Mouse (Mus musculus): ENCODE data around the gene Lrp2. TPM values are rescaled to one million over a fixed set of nuclear protein-coding genes. Genes with fewer than 3 reads are reported as not detected.

The Lrp2 gene
- total and polyA plus RNA-seq, 3 experiments, result 0.01 TPM; not detected in 2

DNA sequence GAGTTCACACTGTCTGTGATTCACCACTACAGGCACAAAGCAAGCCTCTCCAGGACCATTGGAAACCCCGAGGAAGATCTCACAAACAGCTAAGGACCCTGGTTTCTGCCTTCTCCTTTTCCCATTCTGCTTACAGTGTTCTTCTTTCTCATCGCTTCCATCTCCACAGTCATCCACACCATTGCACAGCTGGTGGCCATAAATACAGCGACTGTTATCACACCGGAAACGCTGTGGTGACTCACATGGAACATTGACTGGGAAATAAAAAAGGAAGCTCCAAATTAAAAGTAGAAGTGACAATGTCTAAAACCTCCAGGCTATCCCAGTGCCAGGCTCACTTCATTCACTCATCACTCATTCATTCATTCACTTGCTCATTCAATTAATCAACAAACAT lies 134.7 kb downstream of the Lrp2 start:
- no peaks in the 10 kb centered on the region for H3K36me3 ChIP-seq (ENCODE audit: control insufficient read depth in 1 of 2, insufficient read depth in 2 of 2, low read length in 2 of 2)
- H3K9me3 ChIP-seq (replicated peaks; ENCODE audit: insufficient read depth, low read length), result no peaks in the 10 kb centered on the region
- H3K27me3 ChIP-seq (ENCODE audit: control insufficient read depth in 1 of 2, insufficient read depth in 2 of 2, low read length in 2 of 2), result no peaks in the 10 kb centered on the region
- no peaks in the 10 kb centered on the region for H3K79me2 ChIP-seq (ENCODE audit: control insufficient read depth, insufficient read depth, low read length, poor library complexity)
- H3K27ac ChIP-seq (ENCODE audit: control insufficient read depth, low read depth, low read length), result no peak overlapping the region
- DNase-seq (ENCODE audit: low read depth, low spot score), result no peak
- no peaks in the 10 kb centered on the region for H3K4me1 ChIP-seq (ENCODE audit: control insufficient read depth in 1 of 2, insufficient read depth in 2 of 2, low read length in 2 of 2)
- no peak overlapping the region for H3K9ac ChIP-seq (ENCODE audit: control insufficient read depth, low read depth, low read length, poor library complexity, severe bottlenecking)
- H3K4me3 ChIP-seq (ENCODE audit: control insufficient read depth in 1 of 2, insufficient read depth in 1 of 2, low read depth in 2 of 2, low read length in 2 of 2), result no peak overlapping the region
- TF ChIP-seq ETS1 (IDR thresholded peaks at IDR 0.05; ENCODE audit: low read depth, low read length) (no peak), UBTF (IDR thresholded peaks at IDR 0.05; ENCODE audit: borderline replicate concordance, insufficient read depth, low read depth, low read length) (no peak), GABPA (IDR thresholded peaks at IDR 0.05; ENCODE audit: low read depth, low read length) (no peak), ZNF384 (IDR thresholded peaks at IDR 0.05; ENCODE audit: low read depth, low read length) (no peak), MYC (IDR thresholded peaks at IDR 0.05; ENCODE audit: low read depth, low read length) (no peak), MEF2A (IDR thresholded peaks at IDR 0.05; ENCODE audit: extremely low read depth, insufficient replicate concordance, low read depth, low read length, poor library complexity, severe bottlenecking) (no peak), CHD2 (IDR thresholded peaks at IDR 0.05; ENCODE audit: low read length) (no peak), MXI1 (IDR thresholded peaks at IDR 0.05; ENCODE audit: low read depth, low read length) (no peak), TAL1 (IDR thresholded peaks at IDR 0.05; ENCODE audit: low read length) (no peak), CHD1 (IDR thresholded peaks at IDR 0.05; ENCODE audit: low read depth, low read length) (no peak), POLR2AphosphoS2 (IDR thresholded peaks at IDR 0.05; ENCODE audit: low read length) (no peak), POLR2AphosphoS5 (IDR thresholded peaks at IDR 0.05; ENCODE audit: borderline replicate concordance, low read depth, low read length) (no peak), NELFE (IDR thresholded peaks at IDR 0.05; ENCODE audit: low read depth, low read length) (no peak), HCFC1 (IDR thresholded peaks at IDR 0.05; ENCODE audit: low read depth, low read length) (no peak)

DNA sequence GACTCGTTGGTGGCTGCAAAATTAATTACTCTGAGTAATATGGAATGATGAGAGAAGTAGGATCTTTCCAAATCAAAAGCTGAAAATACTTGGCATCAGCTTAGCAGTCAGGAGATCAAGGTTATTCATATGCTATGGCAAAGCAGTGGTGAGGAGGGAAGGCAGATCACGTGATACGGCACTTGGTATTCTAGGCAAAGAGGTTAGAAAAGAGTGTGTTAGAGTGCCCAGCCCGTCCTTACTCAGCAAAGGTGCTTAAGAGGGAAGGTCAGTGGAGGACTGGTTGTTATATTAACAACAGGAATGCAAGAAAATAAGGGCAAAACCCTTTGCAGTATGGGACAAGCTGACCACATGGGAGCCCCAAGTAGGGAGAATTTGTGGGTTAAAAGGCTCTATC lies 137.3 kb downstream of the Lrp2 start:
- no peak for DNase-seq (ENCODE audit: low read depth, low spot score)
- Histone ChIP-seq H3K27me3 (ENCODE audit: control insufficient read depth in 1 of 2, insufficient read depth in 2 of 2, low read length in 2 of 2) (no peaks in the 10 kb centered on the region), H3K36me3 (ENCODE audit: control insufficient read depth in 1 of 2, insufficient read depth in 2 of 2, low read length in 2 of 2) (no peaks in the 10 kb centered on the region), H3K27ac (ENCODE audit: control insufficient read depth, low read depth, low read length) (no peak overlapping the region), H3K4me3 (ENCODE audit: control insufficient read depth in 1 of 2, insufficient read depth in 1 of 2, low read depth in 2 of 2, low read length in 2 of 2) (no peak overlapping the region), H3K4me1 (ENCODE audit: control insufficient read depth in 1 of 2, insufficient read depth in 2 of 2, low read length in 2 of 2) (no peaks in the 10 kb centered on the region), H3K9me3 (replicated peaks; ENCODE audit: insufficient read depth, low read length) (no peaks in the 10 kb centered on the region), H3K79me2 (ENCODE audit: control insufficient read depth, insufficient read depth, low read length, poor library complexity) (no peaks in the 10 kb centered on the region), H3K9ac (ENCODE audit: control insufficient read depth, low read depth, low read length, poor library complexity, severe bottlenecking) (no peak overlapping the region)
- TF ChIP-seq MXI1 (IDR thresholded peaks at IDR 0.05; ENCODE audit: low read depth, low read length), result no peak
- TF ChIP-seq E2F4 (IDR thresholded peaks at IDR 0.05; ENCODE audit: borderline replicate concordance, low read depth, low read length), result no peak
- no peak for TF ChIP-seq EP300 (IDR thresholded peaks at IDR 0.05; ENCODE audit: low read depth in 1 of 2, low read length in 2 of 2)
- TF ChIP-seq POLR2AphosphoS2 (IDR thresholded peaks at IDR 0.05; ENCODE audit: low read length), result no peak
- TF ChIP-seq MAZ (IDR thresholded peaks at IDR 0.05; ENCODE audit: low read depth, low read length), result no peak
- no peak for TF ChIP-seq CTCF (IDR thresholded peaks at IDR 0.05 in 2 of 3, conservative IDR thresholded peaks at IDR 0.05 in 1 of 3; ENCODE audit: control insufficient read depth in 1 of 3, insufficient read depth in 1 of 3, low read depth in 2 of 3, low read length in 3 of 3, poor library complexity in 1 of 3, severe bottlenecking in 1 of 3)
- no peak for TF ChIP-seq ELF1 (IDR thresholded peaks at IDR 0.05; ENCODE audit: low read depth, low read length)
- TF ChIP-seq MAFK (IDR thresholded peaks at IDR 0.05; ENCODE audit: borderline replicate concordance, low read depth, low read length), result no peak
- no peak for TF ChIP-seq JUND (IDR thresholded peaks at IDR 0.05; ENCODE audit: low read depth, low read length)
- no peak for TF ChIP-seq TBP (IDR thresholded peaks at IDR 0.05; ENCODE audit: low read depth, low read length)
- no peak for TF ChIP-seq GATA1 (IDR thresholded peaks at IDR 0.05; ENCODE audit: low read depth, low read length)

All from MEL (cell line).